Mouse (Mus musculus) cortical plate, adult 2 months (tissue): Measurements from ENCODE around the gene Lpp.

Experiments used
- CTCF ChIP-seq: fragments of 200-500 bp; IDR thresholded peaks from 2 replicates; pipeline ENCODE4 v1.5.1; 2011; ENCODE audit warnings: mild to moderate bottlenecking, control low read depth, low read length; ENCODE audit not compliant: insufficient read depth; ENCODE audit errors: extremely low read depth
- POLR2A ChIP-seq: fragments of 200-500 bp; IDR thresholded peaks from 2 replicates; pipeline ENCODE4 v1.6.1; 2011; ENCODE audit warnings: mild to moderate bottlenecking, low read length, control low read depth; ENCODE audit not compliant: insufficient read depth; ENCODE audit errors: extremely low read depth

DNA sequence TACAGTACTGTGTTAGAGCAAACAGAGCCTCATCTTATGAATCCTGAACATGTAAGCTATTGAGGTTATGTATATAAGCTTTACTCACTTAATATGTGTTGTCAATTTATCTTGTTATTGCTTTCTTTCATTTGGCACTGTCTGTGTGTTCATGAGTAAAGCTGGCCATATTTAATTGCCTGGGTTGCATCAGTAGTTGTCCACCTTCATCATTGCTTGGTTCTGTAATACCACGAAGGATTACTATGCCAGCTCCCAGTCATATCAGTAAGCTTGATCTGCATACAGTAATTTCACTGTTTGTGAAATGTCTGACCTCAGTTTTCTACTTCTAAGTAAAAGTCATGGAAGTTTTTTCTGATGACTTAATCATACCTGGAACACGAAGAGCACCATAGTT is 401.4 kb downstream of the Lpp start:
- no peak for TF ChIP-seq POLR2A
- TF ChIP-seq CTCF, result no peak
